Mouse (Mus musculus): Measurements from ENCODE around the gene Ccdc141. TPM values are rescaled to one million over a fixed set of nuclear protein-coding genes. Genes with fewer than 3 reads are reported as not detected.

The Ccdc141 gene
- polyA plus RNA-seq, 1 experiment from 2014 or later, result 234 TPM

DNA sequence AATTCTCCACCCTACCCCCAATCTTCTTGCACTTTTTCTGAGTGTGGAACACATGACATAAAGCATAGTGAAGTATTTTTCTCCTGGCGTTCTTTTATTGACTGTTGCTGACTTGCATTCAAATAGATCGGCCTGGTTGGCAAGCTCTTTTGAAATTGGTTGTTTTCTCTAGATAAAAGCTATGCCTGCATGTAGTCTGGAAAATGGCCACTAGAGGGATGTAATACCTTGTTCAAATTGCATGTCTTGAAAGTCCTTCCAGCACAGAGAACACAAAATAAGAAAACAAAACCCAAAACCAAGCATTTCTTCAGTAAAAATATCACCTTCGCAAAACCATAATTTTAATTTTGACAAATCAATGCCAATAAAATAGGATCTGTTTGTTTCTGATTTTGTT lies 108.6 kb downstream of the Ccdc141 start:
- Histone ChIP-seq H3K4me1 (ENCODE audit: control insufficient read depth, insufficient read depth, low read length) (peaks cover 4% of the 10 kb centered on the region; the same call in 1 of the 2 replicates), H3K27me3 (ENCODE audit: control insufficient read depth, insufficient read depth, low read length) (no peaks in the 10 kb centered on the region), H3K4me3 (ENCODE audit: low read depth, low read length) (no peak overlapping the region), H3K36me3 (ENCODE audit: control insufficient read depth, insufficient read depth, low read length) (no peaks in the 10 kb centered on the region; the same call in 1 of the 2 replicates), H3K4me2 (no peak overlapping the region), H3K27ac (ENCODE audit: low read depth, low read length) (no peak overlapping the region), H3K9ac (ENCODE audit: low read depth, low read length) (no peak overlapping the region), H3K9me3 (replicated peaks; ENCODE audit: control insufficient read depth, low read length) (no peaks in the 10 kb centered on the region)
- no peak for ATAC-seq (replicated peaks; ENCODE audit: insufficient number of reproducible peaks, low FRiP score, low TSS enrichment)
- 53% methylated on average over 3 of the region's 3 CpGs for WGBS (ENCODE audit: insufficient replicate concordance)

DNA sequence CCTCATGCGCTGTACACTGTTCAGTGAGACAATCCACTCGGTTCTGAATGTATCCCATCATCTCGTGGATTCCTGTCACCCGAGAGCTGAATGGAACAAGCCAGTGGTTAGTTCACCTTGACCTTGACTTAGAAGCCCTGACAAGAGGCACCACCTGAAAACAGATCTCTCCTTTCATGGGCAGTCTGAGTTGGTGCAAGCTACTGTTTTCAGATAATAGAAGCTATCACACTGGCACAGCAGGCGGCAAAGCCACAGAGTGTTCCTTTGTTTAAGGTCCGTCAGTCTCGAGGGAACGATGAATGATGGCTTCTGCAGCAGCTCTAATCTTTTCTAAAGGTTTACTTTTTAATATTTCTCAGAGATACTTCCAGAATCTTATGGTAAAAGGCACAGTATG lies 110.8 kb downstream of the Ccdc141 start:
- ATAC-seq (replicated peaks; ENCODE audit: insufficient number of reproducible peaks, low FRiP score, low TSS enrichment), result no peak
- Histone ChIP-seq H3K4me1 (ENCODE audit: control insufficient read depth, insufficient read depth, low read length) (peaks cover 4% of the 10 kb centered on the region; the same call in 1 of the 2 replicates), H3K9ac (ENCODE audit: low read depth, low read length) (no peak overlapping the region), H3K27me3 (ENCODE audit: control insufficient read depth, insufficient read depth, low read length) (no peaks in the 10 kb centered on the region), H3K4me3 (ENCODE audit: low read depth, low read length) (no peak overlapping the region), H3K9me3 (replicated peaks; ENCODE audit: control insufficient read depth, low read length) (no peaks in the 10 kb centered on the region), H3K4me2 (no peak overlapping the region), H3K36me3 (ENCODE audit: control insufficient read depth, insufficient read depth, low read length) (peaks cover 3% of the 10 kb centered on the region; the same call in 1 of the 2 replicates), H3K27ac (ENCODE audit: low read depth, low read length) (no peak overlapping the region)
- 56% methylated on average over 8 of the region's 8 CpGs for WGBS (ENCODE audit: insufficient replicate concordance)

DNA sequence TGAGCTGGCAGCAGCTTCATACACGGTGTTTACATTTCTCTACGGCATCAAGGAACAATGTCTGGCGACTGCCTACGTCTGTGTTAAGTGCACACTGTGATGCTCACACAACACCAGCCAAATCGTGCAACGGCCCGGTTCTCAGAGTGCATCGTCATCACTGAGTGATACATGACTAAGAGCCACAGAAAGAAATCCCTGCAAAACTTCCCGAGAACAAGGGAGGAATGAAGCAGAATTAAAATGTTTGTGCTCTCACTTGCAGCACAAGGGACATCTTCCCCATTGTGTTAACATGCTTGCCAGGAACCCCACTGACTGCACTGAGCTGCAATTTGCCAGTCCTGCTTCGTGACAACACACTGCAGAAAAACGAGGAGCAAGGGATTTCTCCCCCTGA lies 114.1 kb downstream of the Ccdc141 start:
- no peak for ATAC-seq (replicated peaks; ENCODE audit: insufficient number of reproducible peaks, low FRiP score, low TSS enrichment)
- H3K27ac ChIP-seq (ENCODE audit: low read depth, low read length), result no peak overlapping the region
- H3K4me3 ChIP-seq (ENCODE audit: low read depth, low read length), result no peak overlapping the region
- no peak overlapping the region for H3K9ac ChIP-seq (ENCODE audit: low read depth, low read length)
- 0 out of 2 replicates have a peak, but pooled peaks cover 3% of the 10 kb centered on the region for H3K36me3 ChIP-seq (ENCODE audit: control insufficient read depth, insufficient read depth, low read length)
- no peaks in the 10 kb centered on the region for H3K27me3 ChIP-seq (ENCODE audit: control insufficient read depth, insufficient read depth, low read length)
- WGBS (ENCODE audit: insufficient replicate concordance), result 78% methylated on average over 11 of the region's 11 CpGs
- H3K4me1 ChIP-seq (ENCODE audit: control insufficient read depth, insufficient read depth, low read length), result peaks cover 4% of the 10 kb centered on the region; the same call in 1 of the 2 replicates
- H3K9me3 ChIP-seq (replicated peaks; ENCODE audit: control insufficient read depth, low read length), result no peaks in the 10 kb centered on the region
- no peak overlapping the region for H3K4me2 ChIP-seq

DNA sequence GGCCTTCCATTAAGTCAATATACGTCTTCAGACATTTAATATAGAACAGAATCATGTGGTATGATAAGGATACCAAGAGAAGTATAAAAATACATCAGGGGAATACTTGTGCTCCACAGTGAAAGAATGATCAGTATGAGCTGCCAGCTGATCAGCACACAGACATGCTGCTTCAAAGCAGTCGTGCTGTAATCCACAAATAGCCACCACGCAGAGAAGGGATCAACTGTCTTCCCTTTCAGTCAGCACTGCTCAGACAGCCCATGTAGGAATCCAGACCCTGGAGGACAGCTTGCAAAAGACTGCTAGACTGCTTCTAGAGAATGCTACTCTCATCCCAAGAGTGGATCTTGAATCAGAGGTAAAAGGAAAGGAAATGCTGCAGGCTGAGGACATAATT lies 127.5 kb downstream of the Ccdc141 start:
- Histone ChIP-seq H3K9ac (ENCODE audit: low read depth, low read length) (no peak overlapping the region), H3K9me3 (replicated peaks; ENCODE audit: control insufficient read depth, low read length) (no peaks in the 10 kb centered on the region), H3K4me1 (ENCODE audit: control insufficient read depth, insufficient read depth, low read length) (0 out of 2 replicates have a peak, but pooled peaks cover 3% of the 10 kb centered on the region), H3K27ac (ENCODE audit: low read depth, low read length) (peak overlapping the region; percentile 59; the same call in 1 of the 2 replicates), H3K4me2 (no peak overlapping the region), H3K4me3 (ENCODE audit: low read depth, low read length) (no peak overlapping the region), H3K36me3 (ENCODE audit: control insufficient read depth, insufficient read depth, low read length) (peaks cover 18% of the 10 kb centered on the region), H3K27me3 (ENCODE audit: control insufficient read depth, insufficient read depth, low read length) (no peaks in the 10 kb centered on the region)
- WGBS (ENCODE audit: insufficient replicate concordance), result 52% methylated on average over 3 of the region's 3 CpGs
- no peak for ATAC-seq (replicated peaks; ENCODE audit: insufficient number of reproducible peaks, low FRiP score, low TSS enrichment)

DNA sequence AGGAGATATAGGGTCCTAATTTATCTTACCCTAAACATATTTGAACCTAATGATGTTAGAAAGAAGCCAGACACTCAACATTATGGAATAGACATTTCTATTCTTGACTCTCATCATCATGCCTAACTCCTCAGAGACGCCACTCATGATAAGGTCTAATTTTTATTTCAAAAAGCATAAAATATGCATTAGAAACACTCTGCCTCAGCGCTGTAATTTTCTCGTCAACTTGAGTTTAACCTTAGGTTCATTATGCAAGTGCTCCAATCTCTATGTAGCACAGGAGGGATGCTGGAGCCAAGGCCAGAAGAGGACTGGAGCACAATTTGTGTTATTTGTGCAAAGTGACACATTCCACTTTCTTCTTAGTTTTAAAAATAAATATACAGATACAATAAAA lies 130.8 kb downstream of the Ccdc141 start:
- H3K4me3 ChIP-seq (ENCODE audit: low read depth, low read length), result no peak overlapping the region
- ATAC-seq (replicated peaks; ENCODE audit: insufficient number of reproducible peaks, low FRiP score, low TSS enrichment), result no peak
- 90% methylated on average over 3 of the region's 3 CpGs for WGBS (ENCODE audit: insufficient replicate concordance)
- no peaks in the 10 kb centered on the region for H3K9me3 ChIP-seq (replicated peaks; ENCODE audit: control insufficient read depth, low read length)
- no peak overlapping the region for H3K27ac ChIP-seq (ENCODE audit: low read depth, low read length)
- H3K4me2 ChIP-seq, result no peak overlapping the region
- no peak overlapping the region for H3K9ac ChIP-seq (ENCODE audit: low read depth, low read length)
- H3K36me3 ChIP-seq (ENCODE audit: control insufficient read depth, insufficient read depth, low read length), result peaks cover 13% of the 10 kb centered on the region
- H3K27me3 ChIP-seq (ENCODE audit: control insufficient read depth, insufficient read depth, low read length), result no peaks in the 10 kb centered on the region
- H3K4me1 ChIP-seq (ENCODE audit: control insufficient read depth, insufficient read depth, low read length), result 0 out of 2 replicates have a peak, but pooled peaks cover 3% of the 10 kb centered on the region

DNA sequence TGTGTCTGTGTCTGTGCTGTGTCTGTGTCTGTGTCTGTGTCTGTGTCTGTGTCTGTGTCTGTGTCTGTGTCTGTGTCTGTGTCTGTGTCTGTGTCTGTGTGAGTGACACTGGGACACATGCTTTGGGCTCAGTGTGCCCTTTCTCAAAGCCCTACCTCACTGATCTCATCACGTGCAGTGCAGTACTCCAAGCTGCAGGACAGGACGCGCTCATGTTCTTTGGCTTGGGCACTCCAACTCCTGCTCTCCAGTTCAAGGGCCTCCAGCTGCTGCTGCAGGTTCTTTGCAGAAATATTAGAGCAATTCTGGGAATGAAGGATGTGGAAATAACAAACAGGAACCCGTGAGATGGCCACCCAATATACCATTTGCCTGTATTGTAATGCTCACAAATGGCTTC lies 131.2 kb downstream of the Ccdc141 start:
- H3K4me1 ChIP-seq (ENCODE audit: control insufficient read depth, insufficient read depth, low read length), result peaks cover 6% of the 10 kb centered on the region
- no peak overlapping the region for H3K9ac ChIP-seq (ENCODE audit: low read depth, low read length)
- no peak for ATAC-seq (replicated peaks; ENCODE audit: insufficient number of reproducible peaks, low FRiP score, low TSS enrichment)
- H3K27ac ChIP-seq (ENCODE audit: low read depth, low read length), result no peak overlapping the region
- 86% methylated on average over 4 of the region's 4 CpGs for WGBS (ENCODE audit: insufficient replicate concordance)
- H3K27me3 ChIP-seq (ENCODE audit: control insufficient read depth, insufficient read depth, low read length), result no peaks in the 10 kb centered on the region
- no peaks in the 10 kb centered on the region for H3K9me3 ChIP-seq (replicated peaks; ENCODE audit: control insufficient read depth, low read length)
- H3K4me3 ChIP-seq (ENCODE audit: low read depth, low read length), result no peak overlapping the region
- H3K36me3 ChIP-seq (ENCODE audit: control insufficient read depth, insufficient read depth, low read length), result peaks cover 13% of the 10 kb centered on the region
- no peak overlapping the region for H3K4me2 ChIP-seq

DNA sequence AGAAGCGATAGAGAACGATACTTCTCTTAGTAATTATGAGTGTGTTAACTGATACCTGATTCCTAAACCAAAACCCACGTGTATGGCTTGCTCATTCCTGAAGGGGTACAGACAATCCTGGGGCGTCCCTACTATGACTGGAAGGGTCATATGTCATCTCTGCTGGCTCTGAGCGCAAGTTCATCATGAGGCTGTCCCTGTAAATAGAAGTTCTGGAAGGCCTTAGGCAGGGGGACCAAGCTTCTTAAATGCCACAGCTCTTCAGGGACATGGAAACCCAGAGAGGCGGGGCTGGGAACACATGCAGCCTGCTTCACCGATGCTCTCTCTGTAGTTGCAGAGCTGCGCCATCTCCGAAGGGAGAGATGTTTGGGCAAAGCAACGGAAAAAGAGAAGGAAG lies 133.2 kb downstream of the Ccdc141 start:
- Histone ChIP-seq H3K4me3 (ENCODE audit: low read depth, low read length) (no peak overlapping the region), H3K4me2 (no peak overlapping the region), H3K4me1 (ENCODE audit: control insufficient read depth, insufficient read depth, low read length) (peaks cover 9% of the 10 kb centered on the region), H3K27ac (ENCODE audit: low read depth, low read length) (no peak overlapping the region), H3K36me3 (ENCODE audit: control insufficient read depth, insufficient read depth, low read length) (peaks cover 13% of the 10 kb centered on the region), H3K27me3 (ENCODE audit: control insufficient read depth, insufficient read depth, low read length) (no peaks in the 10 kb centered on the region), H3K9me3 (replicated peaks; ENCODE audit: control insufficient read depth, low read length) (no peaks in the 10 kb centered on the region), H3K9ac (ENCODE audit: low read depth, low read length) (no peak overlapping the region)
- 90% methylated on average over 10 of the region's 10 CpGs for WGBS (ENCODE audit: insufficient replicate concordance)
- no peak for ATAC-seq (replicated peaks; ENCODE audit: insufficient number of reproducible peaks, low FRiP score, low TSS enrichment)

DNA sequence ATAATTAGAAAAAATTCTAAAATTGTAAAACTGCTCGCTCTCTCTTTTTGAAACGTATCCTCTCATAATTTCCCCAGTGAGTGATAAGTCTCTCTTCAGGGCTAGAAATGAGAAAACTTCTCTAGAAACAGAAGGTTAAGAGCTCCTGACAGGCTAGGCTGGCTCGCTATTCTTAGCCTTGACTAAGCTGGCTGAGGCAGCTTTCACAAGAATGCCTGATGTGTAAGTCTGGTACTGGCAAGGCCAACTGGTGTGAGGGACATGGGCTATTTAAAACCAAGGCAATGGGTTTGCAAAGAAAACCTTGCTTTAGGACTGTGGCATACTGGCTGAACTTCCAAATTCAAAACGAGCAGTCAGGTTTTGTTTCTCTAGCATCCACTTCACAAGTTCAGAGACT lies 136.3 kb downstream of the Ccdc141 start:
- H3K27ac ChIP-seq (ENCODE audit: low read depth, low read length), result 0 out of 2 replicates have a peak overlapping the region, but pooled peaks have one; percentile 3
- ATAC-seq (replicated peaks; ENCODE audit: insufficient number of reproducible peaks, low FRiP score, low TSS enrichment), result no peak
- no peak overlapping the region for H3K4me3 ChIP-seq (ENCODE audit: low read depth, low read length)
- WGBS (ENCODE audit: insufficient replicate concordance), result 74% methylated on average over 4 of the region's 4 CpGs
- no peak overlapping the region for H3K9ac ChIP-seq (ENCODE audit: low read depth, low read length)
- H3K4me2 ChIP-seq, result no peak overlapping the region
- no peaks in the 10 kb centered on the region for H3K27me3 ChIP-seq (ENCODE audit: control insufficient read depth, insufficient read depth, low read length)
- 0 out of 2 replicates have a peak, but pooled peaks cover 2% of the 10 kb centered on the region for H3K36me3 ChIP-seq (ENCODE audit: control insufficient read depth, insufficient read depth, low read length)
- no peaks in the 10 kb centered on the region for H3K9me3 ChIP-seq (replicated peaks; ENCODE audit: control insufficient read depth, low read length)
- peaks cover 7% of the 10 kb centered on the region for H3K4me1 ChIP-seq (ENCODE audit: control insufficient read depth, insufficient read depth, low read length)

DNA sequence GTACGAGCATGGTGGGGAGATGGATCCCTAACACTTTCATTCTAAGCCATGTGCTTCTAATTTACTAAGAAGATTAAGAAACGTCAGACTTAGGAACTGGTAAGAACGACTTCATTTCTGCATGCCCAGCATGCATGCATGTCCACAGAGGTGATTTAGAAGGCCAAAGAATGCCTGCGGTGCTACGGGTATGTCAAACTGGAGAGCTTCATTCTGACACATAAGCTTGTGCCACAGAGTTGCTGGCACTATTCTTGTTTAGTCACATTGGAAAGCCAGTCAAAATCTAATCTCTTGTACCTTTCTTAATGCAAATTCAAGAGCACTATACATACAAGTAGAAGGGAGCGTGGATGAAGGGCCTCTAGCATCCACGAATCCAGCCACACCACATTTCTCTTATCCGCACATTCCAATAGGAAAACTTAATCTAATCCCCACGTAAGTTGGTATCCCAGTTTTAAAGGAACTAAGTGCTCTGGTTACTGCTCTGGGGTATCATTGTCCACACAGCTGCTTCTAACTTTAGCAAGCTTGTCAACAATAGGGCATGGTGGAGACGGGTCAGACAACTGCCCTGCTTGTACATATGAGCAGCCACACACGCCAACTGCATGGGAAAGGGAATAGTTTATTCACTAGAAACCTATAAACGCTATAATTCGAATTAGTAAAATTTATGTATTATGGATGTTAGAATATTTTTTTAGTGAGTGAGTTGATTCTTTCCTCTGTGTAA lies 136.9 kb downstream of the Ccdc141 start:
- peaks cover 7% of the 10 kb centered on the region for H3K4me1 ChIP-seq (ENCODE audit: control insufficient read depth, insufficient read depth, low read length)
- H3K27ac ChIP-seq (ENCODE audit: low read depth, low read length), result 0 out of 2 replicates have a peak overlapping the region, but pooled peaks have one; percentile 50
- no peak overlapping the region for H3K9ac ChIP-seq (ENCODE audit: low read depth, low read length)
- H3K36me3 ChIP-seq (ENCODE audit: control insufficient read depth, insufficient read depth, low read length), result 0 out of 2 replicates have a peak, but pooled peaks cover 2% of the 10 kb centered on the region
- no peak for ATAC-seq (replicated peaks; ENCODE audit: insufficient number of reproducible peaks, low FRiP score, low TSS enrichment)
- H3K4me3 ChIP-seq (ENCODE audit: low read depth, low read length), result no peak overlapping the region
- H3K4me2 ChIP-seq, result no peak overlapping the region
- H3K27me3 ChIP-seq (ENCODE audit: control insufficient read depth, insufficient read depth, low read length), result no peaks in the 10 kb centered on the region
- 73% methylated on average over 13 of the region's 13 CpGs for WGBS (ENCODE audit: insufficient replicate concordance)
- no peaks in the 10 kb centered on the region for H3K9me3 ChIP-seq (replicated peaks; ENCODE audit: control insufficient read depth, low read length)

Data from heart, embryonic 11.5 days (tissue).